Mouse (Mus musculus): ENCODE results near the gene Tamm41. TPM values are rescaled to one million over a fixed set of nuclear protein-coding genes. Genes with fewer than 3 reads are reported as not detected.

The Tamm41 gene
- total RNA-seq, 2 experiments from 2014 or later = 10.1 to 10.5 TPM

GRCm38 (mm10) chr6:115030098-115030497 lies 7.6 kb downstream of the Tamm41 start:
- intact Hi-C loops (cut with DNase I) = no loop called here
- DNase-seq (ENCODE audit: low spot score) = no peak

DNA sequence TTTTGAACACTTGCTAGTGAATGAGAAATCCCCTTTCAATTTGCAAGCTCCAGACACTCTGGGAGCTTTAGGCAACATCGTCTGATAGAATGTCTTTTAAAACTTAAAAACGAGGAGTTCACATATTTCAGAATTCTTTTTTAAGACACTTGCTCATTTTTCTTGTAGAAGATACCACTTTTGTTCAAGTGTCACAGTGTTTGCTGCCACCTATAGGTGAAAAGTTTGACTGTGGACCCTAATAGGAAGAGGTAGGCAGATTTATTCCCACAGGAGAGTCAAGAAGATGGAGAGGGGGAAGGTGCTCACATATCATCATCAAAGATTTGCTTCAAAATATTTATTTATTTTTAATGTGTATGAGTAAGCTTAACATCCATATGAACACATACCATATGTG lies 8.4 kb downstream of the Tamm41 start:
- intact Hi-C loops (cut with DNase I) = no loop called here

DNA sequence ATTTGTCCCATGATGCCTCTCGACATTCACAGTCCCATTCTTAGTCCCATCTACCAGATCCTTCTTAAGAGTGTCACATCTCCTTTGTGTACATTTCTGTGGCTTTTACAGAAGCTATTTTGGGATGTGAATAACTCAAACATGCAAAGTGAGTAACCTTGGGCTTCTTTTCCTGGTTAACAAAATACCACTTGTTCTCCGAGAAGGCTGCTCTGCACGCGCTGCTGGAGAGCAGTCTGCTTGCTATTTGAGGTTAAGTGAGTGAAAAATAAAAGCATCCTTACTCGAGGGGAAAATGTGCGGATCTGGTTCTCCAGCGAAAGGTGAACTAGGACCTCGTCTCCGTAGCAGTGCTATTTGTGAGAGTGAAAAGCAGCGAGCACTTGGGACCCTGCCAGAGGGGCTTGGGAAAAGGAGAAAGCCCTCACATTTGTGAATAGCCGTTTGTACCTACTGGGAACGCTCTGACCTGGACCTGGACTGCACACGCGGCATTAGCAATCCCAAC lies 10.1 kb downstream of the Tamm41 start:
- intact Hi-C loops (cut with DNase I) = no loop called here
- no peak for DNase-seq (ENCODE audit: low spot score)

More for the DNA sequence above, 8.4 kb downstream of the Tamm41 start:
- no peak for DNase-seq (ENCODE audit: low spot score)

DNA sequence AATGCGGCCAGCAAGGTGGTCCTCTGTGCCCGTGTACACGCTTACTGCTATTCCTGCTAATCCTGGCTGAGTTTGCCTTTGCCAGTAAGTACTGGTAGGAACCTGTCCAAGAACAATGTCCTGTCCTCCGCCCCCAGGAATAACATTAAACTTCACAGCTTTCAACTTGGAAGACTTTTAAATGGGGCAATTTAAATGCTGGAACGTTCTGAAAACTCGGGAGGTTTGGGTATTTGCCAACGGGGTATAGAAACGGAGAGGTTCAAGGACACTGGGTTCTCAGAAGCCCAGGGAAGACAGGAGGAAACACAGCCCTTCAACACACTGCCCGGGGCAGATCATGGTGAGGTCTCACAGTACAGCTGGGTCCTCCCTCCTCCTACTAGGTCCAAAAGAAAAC lies 14.8 kb downstream of the Tamm41 start:
- DNase-seq (ENCODE audit: low spot score) = no peak
- intact Hi-C loops (cut with DNase I) = no loop called here

GRCm38 (mm10) chr6:115015461-115015860 lies 22.2 kb downstream of the Tamm41 start:
- intact Hi-C loops (cut with DNase I) = no loop called here
- DNase-seq (ENCODE audit: low spot score) = no peak

GRCm38 (mm10) chr6:115013574-115013973 lies 24.1 kb downstream of the Tamm41 start:
- intact Hi-C loops (cut with DNase I) = no loop called here
- no peak for DNase-seq (ENCODE audit: low spot score)

- no peak for DNase-seq (ENCODE audit: low spot score)
- intact Hi-C loops (cut with DNase I) = no loop called here
These were observed 25.9 kb downstream of the Tamm41 start for GRCm38 (mm10) chr6:115011792-115012191.

GRCm38 (mm10) chr6:115010815-115011214 lies 26.9 kb downstream of the Tamm41 start:
- DNase-seq (ENCODE audit: low spot score) = no peak
- intact Hi-C loops (cut with DNase I) = no loop called here

GRCm38 (mm10) chr6:115010304-115010703 lies 27.4 kb downstream of the Tamm41 start:
- DNase-seq (ENCODE audit: low spot score) = no peak
- intact Hi-C loops (cut with DNase I) = no loop called here

DNA sequence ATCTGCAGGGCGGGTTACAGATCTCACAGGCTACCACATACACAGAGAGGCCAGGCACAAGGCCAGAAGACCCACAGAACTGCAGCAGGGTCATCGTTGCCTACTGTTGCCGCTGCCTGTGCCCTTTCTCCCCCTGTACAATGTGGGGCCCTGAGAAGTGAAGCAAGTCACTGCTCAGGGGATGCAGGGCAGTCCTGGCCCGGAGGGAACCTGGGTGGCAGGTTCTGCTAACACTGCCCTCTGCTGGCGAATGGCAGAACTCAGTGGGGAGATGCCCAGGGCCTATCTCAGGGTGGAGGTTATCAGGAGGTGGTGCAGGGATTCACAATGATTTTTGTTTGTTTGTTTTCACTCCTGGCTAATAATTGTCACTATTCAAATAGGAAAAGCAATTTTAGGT lies 29.9 kb downstream of the Tamm41 start:
- peak; percentile 33 for DNase-seq (ENCODE audit: low spot score)
- intact Hi-C loops (cut with DNase I) = loop anchor here (1.0 kb wide), 2 partner anchors 78 to 283 kb away; no protein-coding TSS in a partner anchor

- DNase-seq (ENCODE audit: low spot score) = peak; percentile 48
These were observed 30.7 kb downstream of the Tamm41 start for GRCm38 (mm10) chr6:115006948-115007347.

DNA sequence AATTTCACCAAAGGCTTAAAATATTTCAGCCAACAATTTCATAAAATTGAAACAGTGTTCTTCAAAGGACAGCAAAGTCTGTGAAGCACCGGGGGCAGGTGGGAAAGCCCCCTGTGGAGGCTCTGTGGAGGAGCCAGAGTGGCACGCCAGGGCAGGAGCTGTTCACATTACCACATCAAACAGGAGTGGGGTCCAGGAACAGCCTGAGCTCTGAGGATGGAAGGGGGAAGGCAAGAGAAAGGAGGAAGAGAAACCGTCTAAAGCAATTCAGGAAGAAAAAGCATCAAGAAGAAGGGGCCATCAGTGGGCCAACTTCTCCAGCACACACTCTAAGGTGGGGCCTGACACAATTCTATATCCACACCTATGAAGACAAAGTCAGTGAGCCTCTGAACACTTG lies 31.6 kb downstream of the Tamm41 start:
- intact Hi-C loops (cut with DNase I) = no loop called here
- DNase-seq (ENCODE audit: low spot score) = no peak

More at GRCm38 (mm10) chr6:115006948-115007347, 30.7 kb downstream of the Tamm41 start:
- intact Hi-C loops (cut with DNase I) = loop anchor here (1.0 kb wide), 2 partner anchors 78 to 283 kb away; no protein-coding TSS in a partner anchor

DNA sequence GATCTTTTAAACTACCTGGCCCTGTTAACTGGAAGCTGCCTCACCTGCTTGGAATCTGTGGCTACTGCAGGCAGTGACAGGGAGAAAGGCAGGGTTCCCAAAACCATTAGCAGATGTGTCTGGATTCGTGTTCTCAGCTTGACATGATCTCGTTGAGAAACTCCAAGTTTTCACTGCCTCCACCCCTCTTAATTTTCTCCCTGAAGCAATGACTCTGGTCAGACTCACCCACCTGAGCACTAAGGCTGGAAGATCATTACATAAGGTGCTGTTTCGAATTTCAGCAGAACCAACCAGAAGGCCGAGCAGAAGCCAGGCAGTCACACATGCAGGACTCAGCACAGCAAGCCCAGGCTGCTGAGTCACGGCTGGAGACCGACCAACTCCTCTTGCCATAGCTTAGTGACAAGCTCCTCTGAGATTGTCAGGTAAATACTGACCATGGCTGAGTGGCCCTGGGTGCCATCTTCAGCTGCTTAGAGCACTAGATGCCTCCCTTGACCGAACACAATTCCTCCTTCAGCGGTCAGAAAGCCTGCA lies 32.3 kb downstream of the Tamm41 start:
- no peak for DNase-seq (ENCODE audit: low spot score)
- intact Hi-C loops (cut with DNase I) = no loop called here

- DNase-seq (ENCODE audit: low spot score) = no peak
- intact Hi-C loops (cut with DNase I) = no loop called here
These were observed 33.0 kb downstream of the Tamm41 start for GRCm38 (mm10) chr6:115004636-115005035.

DNA sequence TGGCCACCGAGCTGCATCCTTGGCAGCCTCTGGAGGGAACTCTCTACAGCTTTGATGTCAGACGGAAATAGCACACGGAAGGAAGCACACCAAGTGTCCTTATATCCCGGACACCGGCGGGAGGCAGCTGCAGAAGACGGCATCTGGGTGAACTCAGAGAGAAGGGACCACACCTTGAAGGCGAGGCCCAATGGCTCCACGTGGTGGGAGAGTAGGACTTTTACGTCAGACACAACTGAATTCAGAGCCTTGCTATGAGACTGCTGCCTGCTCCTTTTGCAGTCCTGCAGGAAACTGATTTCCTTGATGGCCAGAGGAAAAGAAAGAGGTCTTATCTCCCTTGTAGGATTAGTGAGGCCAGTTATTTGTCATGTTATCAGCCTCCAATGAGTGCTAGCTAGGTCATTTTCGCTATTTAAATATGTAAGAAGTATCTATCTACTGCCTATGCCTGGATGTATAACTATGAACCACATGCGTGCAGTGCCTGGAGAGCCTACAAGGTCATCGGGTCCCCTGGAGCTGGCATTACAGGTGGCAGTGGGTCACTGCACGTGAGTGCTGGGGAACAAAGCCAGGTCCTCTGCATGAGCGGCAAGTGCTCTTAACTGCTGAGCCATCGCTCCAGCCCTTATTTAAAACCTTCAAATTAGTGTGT lies 39.2 kb downstream of the Tamm41 start:
- no peak for DNase-seq (ENCODE audit: low spot score)
- intact Hi-C loops (cut with DNase I) = no loop called here

GRCm38 (mm10) chr6:114997471-114997870 lies 40.2 kb downstream of the Tamm41 start:
- intact Hi-C loops (cut with DNase I) = no loop called here

GRCm38 (mm10) chr6:114996910-114997309 lies 40.8 kb downstream of the Tamm41 start:
- DNase-seq (ENCODE audit: low spot score) = no peak
- intact Hi-C loops (cut with DNase I) = no loop called here

More at GRCm38 (mm10) chr6:114997471-114997870, 40.2 kb downstream of the Tamm41 start:
- DNase-seq (ENCODE audit: low spot score) = no peak

DNA sequence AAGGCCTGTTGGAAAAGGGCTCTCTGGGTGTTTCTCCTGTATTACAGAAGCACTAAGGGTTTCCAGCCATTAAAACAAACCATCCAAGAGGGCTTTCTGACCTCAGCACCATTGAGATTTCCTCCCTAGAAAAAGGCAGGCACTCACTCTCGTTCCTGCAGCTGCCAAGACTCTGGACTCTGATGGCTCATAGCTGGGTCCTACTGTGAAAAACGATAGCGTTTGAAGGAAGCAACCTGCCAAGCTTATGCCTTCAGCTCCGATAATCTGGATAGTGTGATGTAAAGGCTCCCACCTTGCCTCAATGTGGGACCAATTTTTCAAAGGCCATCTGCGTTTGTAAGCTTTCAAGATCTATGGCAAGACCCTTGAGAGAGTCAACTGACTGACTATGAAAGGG lies 43.6 kb downstream of the Tamm41 start:
- no peak for DNase-seq (ENCODE audit: low spot score)
- intact Hi-C loops (cut with DNase I) = no loop called here

- intact Hi-C loops (cut with DNase I) = no loop called here
These were observed 44.0 kb downstream of the Tamm41 start for GRCm38 (mm10) chr6:114993659-114994058.

DNA sequence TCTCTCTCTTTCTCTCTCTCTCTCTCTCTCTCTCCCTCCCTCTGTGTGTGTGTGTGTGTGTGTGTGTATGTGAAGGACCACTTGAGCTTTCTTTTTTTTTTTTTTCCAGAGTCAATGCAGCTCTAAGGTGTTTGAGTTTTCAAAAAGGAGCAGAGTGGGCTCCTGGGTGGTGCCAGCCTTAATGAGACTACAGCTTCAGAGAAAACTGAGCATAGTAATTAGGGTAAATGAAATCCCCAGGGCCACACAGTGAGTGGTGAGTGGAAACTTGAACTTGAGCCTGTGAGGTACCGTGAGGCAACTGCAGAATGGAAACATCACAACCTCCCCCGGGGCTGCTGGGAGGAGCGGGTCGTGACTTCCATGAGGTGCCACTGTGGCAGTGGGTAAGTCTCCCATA lies 45.8 kb downstream of the Tamm41 start:
- intact Hi-C loops (cut with DNase I) = no loop called here

More at GRCm38 (mm10) chr6:114993659-114994058, 44.0 kb downstream of the Tamm41 start:
- no peak for DNase-seq (ENCODE audit: low spot score)

GRCm38 (mm10) chr6:114988619-114988980 lies 49.1 kb downstream of the Tamm41 start:
- DNase-seq (ENCODE audit: low spot score) = no peak
- intact Hi-C loops (cut with DNase I) = no loop called here

More for the DNA sequence above, 45.8 kb downstream of the Tamm41 start:
- DNase-seq (ENCODE audit: low spot score) = no peak

Measured in heart, postnatal 25 days (tissue).